Mouse (Mus musculus) thymus, adult 2 months (tissue): ENCODE data around the gene Midn. TPM values are rescaled to one million over a fixed set of nuclear protein-coding genes. Genes with fewer than 3 reads are reported as not detected.

Experiments used
- DNase-seq: peaks from one replicate; pipeline ENCODE4 v3.0.0; 2021
- H3K27ac ChIP-seq: fragments of 200-500 bp; 2 replicates; pipeline ENCODE4 v1.5.1; 2012; ENCODE audit warnings: low read length, control low read depth; ENCODE audit not compliant: control insufficient read depth, insufficient read depth
- H3K27me3 ChIP-seq: fragments of 200-500 bp; 2 replicates; pipeline ENCODE4 v1.6.1; 2012; ENCODE audit warnings: mild to moderate bottlenecking, low read length, moderate library complexity, mixed read lengths; ENCODE audit not compliant: control insufficient read depth, insufficient read depth
- H3K36me3 ChIP-seq: fragments of 200-500 bp; 2 replicates; pipeline ENCODE4 v1.6.1; 2012; ENCODE audit warnings: mild to moderate bottlenecking, low read length, moderate library complexity; ENCODE audit not compliant: control insufficient read depth, insufficient read depth
- H3K4me1 ChIP-seq: fragments of 200-500 bp; replicated peaks from 2 replicates; pipeline ENCODE4 v1.6.1; 2012; ENCODE audit warnings: low read length; ENCODE audit not compliant: control insufficient read depth, insufficient read depth
- H3K4me3 ChIP-seq: fragments of 200-500 bp; 2 replicates; pipeline ENCODE4 v1.5.1; 2012; ENCODE audit warnings: mild to moderate bottlenecking, low read length, control low read depth, moderate library complexity; ENCODE audit not compliant: control insufficient read depth, insufficient read depth
- CTCF ChIP-seq: fragments of 200-500 bp; IDR thresholded peaks from 2 replicates; pipeline ENCODE4 v1.5.1; 2012; ENCODE audit warnings: mild to moderate bottlenecking, control low read depth, low read length, moderate library complexity, borderline replicate concordance; ENCODE audit not compliant: control insufficient read depth, poor library complexity, insufficient read depth; ENCODE audit errors: extremely low read depth
- POLR2A ChIP-seq: fragments of 200-500 bp; IDR thresholded peaks from 2 replicates; pipeline ENCODE4 v1.6.1; 2012; ENCODE audit warnings: mild to moderate bottlenecking, low read length, control low read depth, moderate library complexity; ENCODE audit not compliant: control insufficient read depth, poor library complexity, insufficient read depth; ENCODE audit errors: extremely low read depth
- WGBS: fragments of 180-500 bp; shearing (Covaris S2); methylation state at CpG from one replicate; pipeline ENCODE4 v1.1.7; 2018; 5-methylcytosine and 5-hydroxymethylcytosine counted together
- polyA plus RNA-seq: library from polyadenylated mRNA; depleted of rRNA; stranded (reverse); fragments of >200 nt; gene quantifications from 2 replicates; pipeline ENCODE4 v1.2.3, GENCODE M21; 2012

Gene Midn
- polyA plus RNA-seq, 1 experiment: 342 TPM

- Histone ChIP-seq H3K4me1 (peaks cover 45% of the 10 kb centered on the region), H3K27ac (no peak overlapping the region), H3K36me3 (no peaks in the 10 kb centered on the region), H3K27me3 (no peaks in the 10 kb centered on the region; the same call in 1 of the 2 replicates), H3K4me3 (peak overlapping the region; percentile 49)
- TF ChIP-seq POLR2A (no peak), CTCF (no peak)
- WGBS: 16% methylated on average over 33 of the region's 33 CpGs
- DNase-seq: no peak
Measured at GRCm38 (mm10) chr10:80137626-80138552, 10.2 kb upstream of the Midn start.

- 1% methylated on average over 94 of the region's 94 CpGs for WGBS
- peak within 1 kb of the TSS; percentile 49 for H3K4me3 ChIP-seq
- H3K36me3 ChIP-seq: no peaks in the 10 kb centered on the region
- no peak within 1 kb of the TSS for H3K27ac ChIP-seq
- H3K4me1 ChIP-seq: peaks cover 40% of the 10 kb centered on the region
- DNase-seq: peak; percentile 51
- TF ChIP-seq CTCF (no peak), POLR2A (peak; percentile 58)
- no peaks in the 10 kb centered on the region; the same call in 1 of the 2 replicates for H3K27me3 ChIP-seq
Measured at GRCm38 (mm10) chr10:80138553-80139438, 9.3 kb upstream of the Midn start, which contains the start of gene Atp5d. Gene Atp5d (plus strand): TSS chr10:80138632.

DNA sequence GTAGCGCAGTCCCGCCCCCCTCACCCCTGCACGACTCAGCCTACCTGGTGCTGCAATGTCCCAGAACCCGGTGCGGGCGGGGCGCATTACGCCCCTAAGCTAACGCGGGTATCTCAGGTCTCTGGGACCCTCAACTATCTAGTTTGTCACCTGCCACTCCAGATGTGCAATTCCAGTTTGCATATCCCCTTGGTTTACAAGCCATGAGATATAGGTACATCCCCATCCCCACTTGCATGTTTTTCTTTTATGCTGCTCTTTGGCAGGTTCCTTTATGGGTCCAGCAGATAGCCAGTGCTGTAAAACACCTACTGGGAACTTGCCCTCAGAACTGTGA, 8.7 kb upstream of the Midn start:
- no peak for DNase-seq
- TF ChIP-seq POLR2A (no peak), CTCF (no peak)
- Histone ChIP-seq H3K27me3 (no peaks in the 10 kb centered on the region; the same call in 1 of the 2 replicates), H3K4me3 (peak overlapping the region; percentile 44), H3K36me3 (no peaks in the 10 kb centered on the region), H3K27ac (no peak overlapping the region), H3K4me1 (peaks cover 40% of the 10 kb centered on the region)
- 2% methylated on average over 10 of the region's 10 CpGs for WGBS

GRCm38 (mm10) chr10:80139975-80140665, 8.0 kb upstream of the Midn start:
- Histone ChIP-seq H3K27ac (no peak overlapping the region), H3K27me3 (no peaks in the 10 kb centered on the region; the same call in 1 of the 2 replicates), H3K4me1 (peaks cover 40% of the 10 kb centered on the region), H3K36me3 (no peaks in the 10 kb centered on the region), H3K4me3 (no peak overlapping the region)
- TF ChIP-seq CTCF (no peak), POLR2A (no peak)
- no peak for DNase-seq
- 85% methylated on average over 11 of the region's 11 CpGs for WGBS

DNA sequence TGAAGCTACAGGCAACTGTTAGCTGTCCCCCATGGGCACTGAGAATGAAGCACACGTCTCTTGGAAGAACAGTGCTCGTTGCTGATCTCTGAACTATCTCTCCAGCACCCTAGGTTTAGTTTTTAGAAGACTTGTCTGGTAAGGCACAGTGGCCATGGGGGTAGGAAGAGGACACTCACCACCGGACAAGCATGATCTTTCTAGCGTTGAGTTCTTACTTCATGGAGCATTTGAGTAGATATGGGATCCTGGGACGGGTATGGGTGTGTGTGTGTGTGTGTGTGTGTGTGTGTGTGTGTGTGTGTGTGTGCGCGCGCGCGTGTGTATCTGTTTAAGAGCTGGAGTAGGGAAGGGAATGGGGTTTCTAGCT, 7.4 kb upstream of the Midn start, which contains the start of gene Cbarp:
Cbarp (minus strand) TSS at position 170 of the 370 bp plus-strand sequence.
- Histone ChIP-seq H3K4me1 (peaks cover 40% of the 10 kb centered on the region), H3K27ac (peak within 1 kb of the TSS; percentile 83), H3K27me3 (no peaks in the 10 kb centered on the region; the same call in 1 of the 2 replicates), H3K4me3 (peak within 1 kb of the TSS; percentile 36), H3K36me3 (no peaks in the 10 kb centered on the region)
- TF ChIP-seq CTCF (no peak), POLR2A (no peak)
- DNase-seq: no peak
- WGBS: 86% methylated on average over 10 of the region's 10 CpGs
